Mouse (Mus musculus) lung, postnatal 0 days (tissue): Measurements from ENCODE around the gene Rock2. TPM values are rescaled to one million over a fixed set of nuclear protein-coding genes. Genes with fewer than 3 reads are reported as not detected.

ENCODE experiments used
- ATAC-seq: fragments of 200-750 bp; cut with Nextera tagmentation; 2 replicates; pipeline ENCODE4 v1.8.0; 2017; ENCODE audit warnings: moderate library complexity
- DNase-seq: peaks from one replicate; pipeline ENCODE4 v3.0.0-alpha.2; 2016; ENCODE audit warnings: low spot score
- H3K27ac ChIP-seq: fragments of 300-500 bp; sonication (generic); 2 replicates; pipeline ENCODE4 v1.5.1; 2014; ENCODE audit warnings: antibody characterized with exemption, mild to moderate bottlenecking, low read length, mixed read lengths
- H3K27me3 ChIP-seq: fragments of 300-500 bp; sonication (generic); replicated peaks from 2 replicates; pipeline ENCODE4 v1.6.1; 2014; ENCODE audit warnings: low read length, mixed read lengths; ENCODE audit not compliant: insufficient read depth
- H3K36me3 ChIP-seq: fragments of 300-500 bp; sonication (generic); 2 replicates; pipeline ENCODE4 v1.6.1; 2014; ENCODE audit warnings: low read length, mixed read lengths; ENCODE audit not compliant: insufficient read depth
- H3K4me1 ChIP-seq: fragments of 300-500 bp; sonication (generic); 2 replicates; pipeline ENCODE4 v1.6.1; 2014; ENCODE audit warnings: antibody characterized with exemption, low read depth, low read length, mixed read lengths; ENCODE audit not compliant: insufficient read depth
- H3K4me2 ChIP-seq: fragments of 300-500 bp; sonication (generic); replicated peaks from 2 replicates; pipeline ENCODE4 v1.6.1; 2014; ENCODE audit warnings: low read depth, mild to moderate bottlenecking, low read length, moderate library complexity, mixed read lengths
- H3K4me3 ChIP-seq: fragments of 300-500 bp; sonication (generic); 2 replicates; pipeline ENCODE4 v1.5.1; 2014; ENCODE audit warnings: low read depth, low read length
- H3K9ac ChIP-seq: fragments of 300-500 bp; sonication (generic); replicated peaks from 2 replicates; pipeline ENCODE4 v1.6.1; 2014; ENCODE audit warnings: low read depth, mild to moderate bottlenecking
- H3K9me3 ChIP-seq: fragments of 300-500 bp; sonication (generic); 2 replicates; pipeline ENCODE4 v1.6.1; 2016; ENCODE audit warnings: low read length, mixed read lengths
- CTCF ChIP-seq: IDR thresholded peaks from 2 replicates; pipeline ENCODE4 v1.5.1; 2016; ENCODE audit warnings: antibody characterized with exemption, mild to moderate bottlenecking
- EP300 ChIP-seq: IDR thresholded peaks from 2 replicates; pipeline ENCODE4 v1.6.1; 2016; ENCODE audit warnings: antibody characterized with exemption, mild to moderate bottlenecking, control low read depth
- WGBS: fragments of 180-500 bp; shearing (Covaris S2); extraction: QIAGEN DNeasy Blood & Tissue Kit; methylation state at CpG from one replicate; pipeline ENCODE4 v1.1.7; 2014; 5-methylcytosine and 5-hydroxymethylcytosine counted together
- polyA plus RNA-seq: library from polyadenylated mRNA; unstranded; fragments of >200 nt; fragmentation: Nextera tagmentation; extraction: Ambion mirVana; gene quantifications from 2 replicates; pipeline ENCODE4 v1.2.1, GENCODE M21; 2015

The Rock2 gene
- polyA plus RNA-seq, 1 experiment from 2014 or later, result 18.2 TPM

- 42% methylated on average over 8 of the region's 8 CpGs for WGBS
- Histone ChIP-seq H3K4me3 (no peak overlapping the region), H3K36me3 (no peaks in the 10 kb centered on the region), H3K9me3 (no peaks in the 10 kb centered on the region), H3K4me2 (no peak overlapping the region), H3K9ac (no peak overlapping the region), H3K27me3 (no peaks in the 10 kb centered on the region), H3K27ac (peak overlapping the region; percentile 93), H3K4me1 (peaks cover 46% of the 10 kb centered on the region)
- ATAC-seq (peak; percentile 24), DNase-seq (peak; percentile 69)
- TF ChIP-seq EP300, result peak; percentile 63
- TF ChIP-seq CTCF, result no peak
Observed at GRCm38 (mm10) chr12:16869091-16869778, 25.5 kb upstream of the Rock2 start.

- TF ChIP-seq CTCF (no peak), EP300 (no peak)
- Histone ChIP-seq H3K9ac (no peak overlapping the region), H3K4me2 (no peak overlapping the region), H3K36me3 (no peaks in the 10 kb centered on the region), H3K4me3 (no peak overlapping the region), H3K27ac (peak overlapping the region; percentile 93), H3K9me3 (no peaks in the 10 kb centered on the region), H3K27me3 (no peaks in the 10 kb centered on the region), H3K4me1 (peaks cover 52% of the 10 kb centered on the region)
- DNase-seq, result no peak
- peak; percentile 47; the same call in 1 of the 2 replicates for ATAC-seq
- 21% methylated on average over 9 of the region's 9 CpGs for WGBS
Observed at GRCm38 (mm10) chr12:16869870-16870404, 24.8 kb upstream of the Rock2 start.

GRCm38 (mm10) chr12:16870405-16871068, 24.2 kb upstream of the Rock2 start:
- no peak overlapping the region for H3K9ac ChIP-seq

GRCm38 (mm10) chr12:16872006-16872405, 22.7 kb upstream of the Rock2 start:
- ATAC-seq (no peak), DNase-seq (no peak)
- Histone ChIP-seq H3K4me1 (peaks cover 61% of the 10 kb centered on the region), H3K4me2 (no peak overlapping the region), H3K9me3 (no peaks in the 10 kb centered on the region), H3K9ac (no peak overlapping the region), H3K27me3 (no peaks in the 10 kb centered on the region), H3K36me3 (no peaks in the 10 kb centered on the region), H3K4me3 (no peak overlapping the region), H3K27ac (no peak overlapping the region)
- WGBS, result 92% methylated on average over 1 of the region's 1 CpGs
- TF ChIP-seq EP300 (no peak), CTCF (no peak)

More at GRCm38 (mm10) chr12:16870405-16871068, 24.2 kb upstream of the Rock2 start:
- DNase-seq (peak; percentile 89), ATAC-seq (peak; percentile 72)
- Histone ChIP-seq H3K27ac (peak overlapping the region; percentile 93), H3K27me3 (no peaks in the 10 kb centered on the region), H3K36me3 (no peaks in the 10 kb centered on the region), H3K4me2 (no peak overlapping the region), H3K4me1 (peaks cover 51% of the 10 kb centered on the region), H3K4me3 (no peak overlapping the region), H3K9me3 (no peaks in the 10 kb centered on the region)
- peak; percentile 30 for TF ChIP-seq CTCF
- no peak; the same call in 1 of the 2 replicates for TF ChIP-seq EP300
- 10% methylated on average over 8 of the region's 8 CpGs for WGBS

GRCm38 (mm10) chr12:16872926-16873464, 21.7 kb upstream of the Rock2 start:
- DNase-seq, result peak; percentile 57
- Histone ChIP-seq H3K27me3 (no peaks in the 10 kb centered on the region), H3K4me1 (peaks cover 65% of the 10 kb centered on the region), H3K4me2 (no peak overlapping the region), H3K36me3 (no peaks in the 10 kb centered on the region), H3K27ac (peak overlapping the region; percentile 47), H3K9me3 (no peaks in the 10 kb centered on the region), H3K9ac (no peak overlapping the region), H3K4me3 (no peak overlapping the region)
- no peak for ATAC-seq
- WGBS, result 36% methylated on average over 7 of the region's 7 CpGs
- no peak for TF ChIP-seq CTCF
- no peak for TF ChIP-seq EP300

- WGBS, result 43% methylated on average over 7 of the region's 7 CpGs
- peaks cover 65% of the 10 kb centered on the region for H3K4me1 ChIP-seq
- H3K27ac ChIP-seq, result peak overlapping the region; percentile 47
Observed at GRCm38 (mm10) chr12:16873549-16873948, 21.1 kb upstream of the Rock2 start.

More at GRCm38 (mm10) chr12:16873549-16873948, 21.1 kb upstream of the Rock2 start:
- ATAC-seq (no peak), DNase-seq (peak; percentile 76)
- Histone ChIP-seq H3K9me3 (no peaks in the 10 kb centered on the region), H3K27me3 (no peaks in the 10 kb centered on the region), H3K9ac (no peak overlapping the region), H3K36me3 (no peaks in the 10 kb centered on the region), H3K4me3 (no peak overlapping the region), H3K4me2 (no peak overlapping the region)
- TF ChIP-seq EP300 (no peak), CTCF (no peak)
